Mouse (Mus musculus): ENCODE results near the gene Themis2. TPM values are rescaled to one million over a fixed set of nuclear protein-coding genes. Genes with fewer than 3 reads are reported as not detected.

Gene Themis2
- polyA plus RNA-seq, 1 experiment from 2014 or later: 1.2 TPM

DNA sequence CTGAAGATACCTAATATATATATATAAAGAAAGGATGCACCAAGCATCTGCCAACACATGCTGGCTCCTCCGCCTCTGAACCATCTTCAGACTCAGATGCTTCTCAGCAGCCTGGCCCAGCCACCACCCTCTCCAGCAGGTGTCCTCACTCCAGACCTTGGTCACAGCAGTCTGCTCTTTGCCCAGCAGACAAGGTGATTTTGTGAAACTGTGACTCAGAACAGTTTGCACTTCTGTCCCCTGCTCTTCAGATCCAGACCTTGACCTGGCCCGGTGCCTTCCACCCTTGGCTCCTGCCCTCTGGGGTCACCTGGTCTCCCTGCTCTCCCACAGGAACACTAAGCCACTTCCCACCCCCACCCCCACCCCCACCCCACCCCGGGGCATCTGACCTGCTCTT is 60.3 kb downstream of the Themis2 start:
- H3K4me1 ChIP-seq (ENCODE audit: control insufficient read depth in 2 of 2, insufficient read depth in 2 of 2, low read length in 2 of 2): peaks cover 0 to 7% of the 10 kb centered on the region in 2 experiments; a peak in 1 of 4 replicates
- ATAC-seq (ENCODE audit: insufficient number of reproducible peaks, insufficient read depth, low FRiP score, low read depth): no peak
- no peaks in the 10 kb centered on the region for H3K9me3 ChIP-seq (ENCODE audit: control insufficient read depth, low read length)
- H3K27me3 ChIP-seq (ENCODE audit: control insufficient read depth, insufficient read depth, low read length): no peaks in the 10 kb centered on the region
- H3K9ac ChIP-seq (ENCODE audit: low read length): no peak overlapping the region
- no peak overlapping the region for H3K27ac ChIP-seq (replicated peaks in 1 of 2; ENCODE audit: control insufficient read depth in 1 of 2, insufficient read depth in 1 of 2, low read depth in 2 of 2, low read length in 2 of 2)
- H3K4me3 ChIP-seq (ENCODE audit: control insufficient read depth in 1 of 2, insufficient read depth in 1 of 2, low read depth in 1 of 2, low read length in 2 of 2): no peak overlapping the region
- WGBS: 52% methylated on average over 3 of the region's 3 CpGs
- H3K36me3 ChIP-seq (ENCODE audit: control insufficient read depth, insufficient read depth, low read length): no peaks in the 10 kb centered on the region
- H3K4me2 ChIP-seq (ENCODE audit: low read length): no peak overlapping the region

GRCm38 (mm10) chr4:132735389-132735788 is 60.8 kb downstream of the Themis2 start:
- H3K4me2 ChIP-seq (ENCODE audit: low read length): no peak overlapping the region
- no peak overlapping the region for H3K27ac ChIP-seq (replicated peaks in 1 of 2; ENCODE audit: control insufficient read depth in 1 of 2, insufficient read depth in 1 of 2, low read depth in 2 of 2, low read length in 2 of 2)
- H3K9ac ChIP-seq (ENCODE audit: low read length): no peak overlapping the region
- no peak for ATAC-seq (ENCODE audit: insufficient number of reproducible peaks, insufficient read depth, low FRiP score, low read depth)
- H3K4me3 ChIP-seq (ENCODE audit: control insufficient read depth in 1 of 2, insufficient read depth in 1 of 2, low read depth in 1 of 2, low read length in 2 of 2): no peak overlapping the region
- 79% methylated on average over 2 of the region's 2 CpGs for WGBS
- no peaks in the 10 kb centered on the region for H3K27me3 ChIP-seq (ENCODE audit: control insufficient read depth, insufficient read depth, low read length)
- H3K36me3 ChIP-seq (ENCODE audit: control insufficient read depth, insufficient read depth, low read length): no peaks in the 10 kb centered on the region
- H3K9me3 ChIP-seq (ENCODE audit: control insufficient read depth, low read length): no peaks in the 10 kb centered on the region
- H3K4me1 ChIP-seq (ENCODE audit: control insufficient read depth in 2 of 2, insufficient read depth in 2 of 2, low read length in 2 of 2): peaks cover 0 to 7% of the 10 kb centered on the region in 2 experiments; a peak in 1 of 4 replicates

- H3K4me1 ChIP-seq (ENCODE audit: control insufficient read depth in 2 of 2, insufficient read depth in 2 of 2, low read length in 2 of 2): peaks cover 0 to 7% of the 10 kb centered on the region in 2 experiments; a peak in 1 of 4 replicates
- no peaks in the 10 kb centered on the region for H3K9me3 ChIP-seq (ENCODE audit: control insufficient read depth, low read length)
- no peak overlapping the region for H3K4me2 ChIP-seq (ENCODE audit: low read length)
- no peak overlapping the region for H3K4me3 ChIP-seq (ENCODE audit: control insufficient read depth in 1 of 2, insufficient read depth in 1 of 2, low read depth in 1 of 2, low read length in 2 of 2)
- ATAC-seq (ENCODE audit: insufficient number of reproducible peaks, insufficient read depth, low FRiP score, low read depth): no peak
- no peaks in the 10 kb centered on the region for H3K27me3 ChIP-seq (ENCODE audit: control insufficient read depth, insufficient read depth, low read length)
- no peaks in the 10 kb centered on the region for H3K36me3 ChIP-seq (ENCODE audit: control insufficient read depth, insufficient read depth, low read length)
- 78% methylated on average over 2 of the region's 2 CpGs for WGBS
- H3K27ac ChIP-seq (replicated peaks in 1 of 2; ENCODE audit: control insufficient read depth in 1 of 2, insufficient read depth in 1 of 2, low read depth in 2 of 2, low read length in 2 of 2): no peak overlapping the region
- no peak overlapping the region for H3K9ac ChIP-seq (ENCODE audit: low read length)
Observed at GRCm38 (mm10) chr4:132734766-132735165, 61.4 kb downstream of the Themis2 start.

DNA sequence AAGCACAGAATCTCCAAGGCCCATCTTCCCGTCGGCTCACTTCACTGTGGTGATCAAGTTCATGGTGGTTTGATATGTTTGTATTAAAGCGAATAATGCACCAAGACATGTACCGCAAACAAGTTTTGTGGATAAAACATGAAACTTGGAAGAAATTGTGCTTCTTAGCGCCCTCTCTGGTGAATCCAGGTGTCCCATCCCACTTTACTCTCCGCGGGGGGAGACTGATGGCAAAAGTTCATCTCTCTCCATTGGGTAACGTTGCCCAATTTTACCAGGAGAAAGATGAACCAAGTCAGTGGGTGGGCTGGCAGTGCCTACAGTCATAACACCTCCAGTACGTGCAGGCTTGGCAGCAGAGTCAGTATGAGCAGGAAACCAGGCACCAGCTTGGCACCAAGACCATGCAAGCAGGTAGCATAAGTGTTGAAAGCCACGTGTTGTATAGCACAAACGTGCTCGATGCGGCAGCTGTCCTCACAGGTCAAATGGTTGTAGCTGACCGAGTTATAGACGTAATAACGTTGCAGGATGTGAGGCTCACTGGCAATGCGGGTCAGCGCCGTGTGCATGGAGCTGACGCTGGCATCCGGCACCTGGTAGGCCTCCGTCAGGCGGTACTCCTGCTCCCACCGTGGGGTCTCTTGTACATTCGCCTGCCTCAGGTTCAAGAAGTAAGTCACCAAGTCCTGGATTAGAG is 63.0 kb downstream of the Themis2 start:
- Histone ChIP-seq H3K9me3 (ENCODE audit: control insufficient read depth, low read length) (no peaks in the 10 kb centered on the region), H3K4me1 (ENCODE audit: control insufficient read depth in 2 of 2, insufficient read depth in 2 of 2, low read length in 2 of 2) (peaks cover 0 to 7% of the 10 kb centered on the region in 2 experiments; a peak in 1 of 4 replicates), H3K4me2 (ENCODE audit: low read length) (no peak overlapping the region), H3K9ac (ENCODE audit: low read length) (no peak overlapping the region), H3K4me3 (ENCODE audit: control insufficient read depth in 1 of 2, insufficient read depth in 1 of 2, low read depth in 1 of 2, low read length in 2 of 2) (no peak overlapping the region), H3K36me3 (ENCODE audit: control insufficient read depth, insufficient read depth, low read length) (no peaks in the 10 kb centered on the region), H3K27me3 (ENCODE audit: control insufficient read depth, insufficient read depth, low read length) (no peaks in the 10 kb centered on the region), H3K27ac (replicated peaks in 1 of 2; ENCODE audit: control insufficient read depth in 1 of 2, insufficient read depth in 1 of 2, low read depth in 2 of 2, low read length in 2 of 2) (no peak overlapping the region)
- no peak for ATAC-seq (ENCODE audit: insufficient number of reproducible peaks, insufficient read depth, low FRiP score, low read depth)
- WGBS: 88% methylated on average over 25 of the region's 25 CpGs

GRCm38 (mm10) chr4:132732148-132732684 is 64.0 kb downstream of the Themis2 start, which contains the start of gene Xkr8:
Gene Xkr8, minus strand, starts transcription at chr4:132732546.
- WGBS: 2% methylated on average over 34 of the region's 34 CpGs
- peak; percentile 95 for ATAC-seq (ENCODE audit: insufficient number of reproducible peaks, insufficient read depth, low FRiP score, low read depth)
- H3K36me3 ChIP-seq (ENCODE audit: control insufficient read depth, insufficient read depth, low read length): 0 out of 2 replicates have a peak, but pooled peaks cover 4% of the 10 kb centered on the region
- H3K27me3 ChIP-seq (ENCODE audit: control insufficient read depth, insufficient read depth, low read length): no peaks in the 10 kb centered on the region
- peak within 1 kb of the TSS; percentile 74 for H3K9ac ChIP-seq (ENCODE audit: low read length)
- H3K27ac ChIP-seq (replicated peaks in 1 of 2; ENCODE audit: control insufficient read depth in 1 of 2, insufficient read depth in 1 of 2, low read depth in 2 of 2, low read length in 2 of 2): no peak within 1 kb of the TSS
- H3K4me2 ChIP-seq (ENCODE audit: low read length): peak within 1 kb of the TSS; percentile 97
- H3K4me3 ChIP-seq (ENCODE audit: control insufficient read depth in 1 of 2, insufficient read depth in 1 of 2, low read depth in 1 of 2, low read length in 2 of 2): peak within 1 kb of the TSS; percentile 46 to 58
- peaks cover 0 to 7% of the 10 kb centered on the region in 2 experiments; a peak in 1 of 4 replicates for H3K4me1 ChIP-seq (ENCODE audit: control insufficient read depth in 2 of 2, insufficient read depth in 2 of 2, low read length in 2 of 2)
- no peaks in the 10 kb centered on the region for H3K9me3 ChIP-seq (ENCODE audit: control insufficient read depth, low read length)

Other genes with a start within 250 kb of the Themis2 start
- gene Ptafr, start 232.3 kb downstream of the Themis2 start, polyA plus RNA-seq (2014; fragmentation: Nextera tagmentation; extraction: Ambion mirVana): 0.66 and 0.73 TPM in 2 replicates
- gene Eya3, start 157.4 kb downstream of the Themis2 start, polyA plus RNA-seq (2014; fragmentation: Nextera tagmentation; extraction: Ambion mirVana): 19.2 and 20.2 TPM in 2 replicates
- 4.7 and 4.9 TPM in 2 replicates for gene Xkr8, start 63.8 kb downstream of the Themis2 start, polyA plus RNA-seq (2014; fragmentation: Nextera tagmentation; extraction: Ambion mirVana)
- 4.4 TPM in 2 replicates for gene Smpdl3b, start 39.1 kb downstream of the Themis2 start, polyA plus RNA-seq (2014; fragmentation: Nextera tagmentation; extraction: Ambion mirVana)
- 74.3 and 78.8 TPM in 2 replicates for gene Rpa2, start 28.1 kb downstream of the Themis2 start, polyA plus RNA-seq (2014; fragmentation: Nextera tagmentation; extraction: Ambion mirVana)
- gene Ppp1r8, start 46.8 kb upstream of the Themis2 start, polyA plus RNA-seq (2014; fragmentation: Nextera tagmentation; extraction: Ambion mirVana): 31.9 and 33.1 TPM in 2 replicates
- gene Stx12, start 88.1 kb upstream of the Themis2 start, polyA plus RNA-seq (2014; fragmentation: Nextera tagmentation; extraction: Ambion mirVana): 60.2 and 64.0 TPM in 2 replicates
- 40.9 and 44.9 TPM in 2 replicates for gene Fam76a, start 126.2 kb upstream of the Themis2 start, polyA plus RNA-seq (2014; fragmentation: Nextera tagmentation; extraction: Ambion mirVana)
- gene Fgr, start 177.7 kb upstream of the Themis2 start, polyA plus RNA-seq (2014; fragmentation: Nextera tagmentation; extraction: Ambion mirVana): 0.18 and 0.74 TPM in 2 replicates
- gene Ahdc1, start 214.9 kb upstream of the Themis2 start, polyA plus RNA-seq (2014; fragmentation: Nextera tagmentation; extraction: Ambion mirVana): 7.1 and 9.0 TPM in 2 replicates